Mouse (Mus musculus) G1E (cell line): ENCODE data around the gene Grtp1.

Source experiments
- CTCF ChIP-seq: IDR thresholded peaks from 2 replicates; pipeline ENCODE4 v1.5.1; 2012; ENCODE audit warnings: low read depth, low read length, inconsistent platforms, mixed read lengths
- GATA1 ChIP-seq: IDR thresholded peaks from 2 replicates; pipeline ENCODE4 v1.6.1; 2012; ENCODE audit warnings: borderline replicate concordance, low read length, inconsistent platforms, mixed read lengths
- GATA2 ChIP-seq: IDR thresholded peaks from 2 replicates; pipeline ENCODE4 v1.6.1; 2012; ENCODE audit warnings: low read depth, low read length, inconsistent platforms, borderline replicate concordance

DNA sequence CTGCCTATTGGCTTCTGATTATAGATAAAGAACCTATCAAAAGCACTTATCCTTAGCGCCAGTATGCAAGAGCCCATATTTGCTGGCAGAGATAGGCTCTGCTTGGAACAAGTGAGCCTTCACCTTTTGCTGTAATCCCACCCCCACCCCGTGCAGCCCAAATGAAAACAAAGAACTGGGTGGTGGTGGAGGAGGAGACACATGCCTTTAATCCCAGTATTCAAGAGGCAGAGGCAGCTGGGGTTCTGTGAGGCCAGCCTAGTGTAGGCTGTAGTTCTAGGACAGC, 18.8 kb downstream of the Grtp1 start:
- TF ChIP-seq CTCF (no peak), GATA2 (no peak), GATA1 (no peak)
